Mouse (Mus musculus) forebrain, embryonic 15.5 days (tissue): Measurements from ENCODE around the gene Mapk8ip3. TPM values are rescaled to one million over a fixed set of nuclear protein-coding genes. Genes with fewer than 3 reads are reported as not detected.

Experiments used
- ATAC-seq: fragments of 200-750 bp; cut with Nextera tagmentation; replicated peaks from 2 replicates; pipeline ENCODE4 v1.8.0; 2017; ENCODE audit warnings: mild to moderate bottlenecking, moderate TSS enrichment, moderate library complexity
- H3K27ac ChIP-seq: fragments of 300-500 bp; sonication (generic); replicated peaks from 2 replicates; pipeline ENCODE4 v1.5.1; 2015; ENCODE audit warnings: mild to moderate bottlenecking, inconsistent platforms
- H3K27me3 ChIP-seq: fragments of 300-500 bp; sonication (generic); 2 replicates; pipeline ENCODE4 v1.6.1; 2015; ENCODE audit warnings: inconsistent platforms
- H3K36me3 ChIP-seq: fragments of 300-500 bp; sonication (generic); 2 replicates; pipeline ENCODE4 v1.6.1; 2015; ENCODE audit warnings: mild to moderate bottlenecking, inconsistent platforms
- H3K4me1 ChIP-seq: fragments of 300-500 bp; sonication (generic); 2 replicates; pipeline ENCODE4 v1.6.1; 2015; ENCODE audit warnings: inconsistent platforms
- H3K4me2 ChIP-seq: fragments of 300-500 bp; sonication (generic); replicated peaks from 2 replicates; pipeline ENCODE4 v1.6.1; 2015; ENCODE audit warnings: mild to moderate bottlenecking, inconsistent platforms
- H3K4me3 ChIP-seq: fragments of 300-500 bp; sonication (generic); 2 replicates; pipeline ENCODE4 v1.5.1; 2015; ENCODE audit warnings: mild to moderate bottlenecking, inconsistent platforms
- H3K9ac ChIP-seq: fragments of 300-500 bp; sonication (generic); replicated peaks from 2 replicates; pipeline ENCODE4 v1.6.1; 2015; ENCODE audit warnings: mild to moderate bottlenecking, inconsistent platforms
- H3K9me3 ChIP-seq: fragments of 300-500 bp; sonication (generic); 2 replicates; pipeline ENCODE4 v1.6.1; 2016; ENCODE audit warnings: inconsistent platforms
- WGBS: fragments of 180-500 bp; shearing (Covaris S2); methylation state at CpG from one replicate; pipeline ENCODE4 v1.1.7; 2015; ENCODE audit warnings: mixed read lengths; 5-methylcytosine and 5-hydroxymethylcytosine counted together
- polyA plus RNA-seq: library from polyadenylated mRNA; unstranded; fragments of >200 nt; fragmentation: Nextera tagmentation; extraction: Ambion mirVana; gene quantifications from 2 replicates; pipeline ENCODE4 v1.2.1, GENCODE M21; 2015

The Mapk8ip3 gene
- polyA plus RNA-seq, 1 experiment from 2014 or later, result 90.6 TPM

DNA sequence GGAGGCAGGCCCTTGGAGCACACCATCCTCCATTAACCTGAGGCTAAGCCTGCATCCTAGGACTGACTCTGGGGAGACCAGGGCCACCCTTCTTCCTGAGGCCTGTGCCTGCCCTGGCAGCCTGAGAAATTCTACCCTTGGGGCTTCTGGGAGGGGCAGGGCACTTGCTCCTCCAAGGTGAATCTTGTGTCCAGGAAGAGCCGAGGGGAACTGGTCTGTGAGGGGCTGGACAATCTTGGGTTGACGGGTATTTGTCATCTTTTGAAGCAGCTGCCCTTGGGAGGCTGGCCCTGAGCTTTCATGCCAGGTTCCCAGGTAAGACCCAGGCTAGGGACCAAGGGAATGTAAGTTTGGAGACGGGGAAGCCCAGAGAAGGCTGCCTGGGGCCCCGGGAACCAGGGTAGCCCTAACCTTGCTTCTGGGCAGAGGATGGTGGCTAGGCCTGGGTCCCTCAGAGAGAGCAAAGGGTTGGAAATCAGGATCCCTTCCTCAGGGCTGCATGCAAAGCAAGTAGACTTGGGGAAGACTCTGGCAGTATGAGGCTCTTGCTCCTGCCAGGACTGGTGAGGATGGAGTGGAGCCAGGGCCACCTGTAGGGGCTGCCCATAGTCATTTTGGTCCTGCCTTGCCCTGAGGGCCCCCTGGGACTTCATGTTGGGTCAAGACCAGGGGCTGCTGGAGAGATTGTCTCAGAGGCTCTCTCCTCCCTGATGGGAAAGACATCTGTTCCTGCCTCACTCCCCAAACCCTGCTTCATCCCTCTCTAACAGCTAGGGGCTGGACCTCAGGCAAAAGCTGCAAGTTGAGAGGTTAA, 38.5 kb downstream of the Mapk8ip3 start:
- Histone ChIP-seq H3K9ac (no peak overlapping the region), H3K27me3 (no peaks in the 10 kb centered on the region), H3K4me3 (0 out of 2 replicates have a peak overlapping the region, but pooled peaks have one; percentile 59), H3K9me3 (no peaks in the 10 kb centered on the region), H3K4me1 (peaks cover 37% of the 10 kb centered on the region), H3K36me3 (peaks cover 56% of the 10 kb centered on the region), H3K27ac (no peak overlapping the region), H3K4me2 (peak overlapping the region; percentile 96; the same call in 1 of the 2 replicates)
- 78% methylated on average over 4 of the region's 4 CpGs for WGBS
- ATAC-seq, result no peak

DNA sequence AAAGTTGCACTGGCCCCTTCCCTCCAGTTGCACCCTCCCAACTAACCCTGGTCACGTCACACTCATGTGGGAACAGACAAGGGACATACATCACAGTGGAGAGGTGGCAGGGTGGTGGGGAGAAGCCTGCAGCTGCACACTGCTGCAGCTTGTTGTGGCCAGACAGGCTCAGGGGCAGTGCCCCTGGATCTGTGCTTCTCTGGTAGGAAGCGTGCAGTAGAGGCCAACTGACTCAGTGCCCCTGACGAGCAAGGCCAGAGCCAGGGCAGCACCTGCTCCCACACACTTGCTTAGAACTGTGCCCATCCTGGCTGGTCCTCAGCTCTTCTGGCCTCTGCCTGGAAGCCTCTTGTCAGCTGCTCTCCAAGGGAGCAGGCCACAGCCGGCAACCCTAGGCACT, 39.2 kb downstream of the Mapk8ip3 start:
- ATAC-seq, result no peak

DNA sequence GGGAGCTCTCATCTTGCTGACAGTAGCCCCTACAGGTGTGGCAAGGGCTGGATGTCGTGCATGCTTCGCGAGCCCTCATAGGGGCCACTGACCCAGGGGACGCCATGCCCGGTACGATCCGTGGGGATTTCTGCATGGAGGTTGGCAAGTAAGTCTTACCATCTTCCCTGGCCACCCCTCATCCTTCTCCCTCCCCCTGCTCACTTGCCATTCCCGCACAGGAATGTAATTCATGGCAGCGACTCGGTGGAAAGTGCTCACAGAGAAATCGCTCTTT, 39.8 kb downstream of the Mapk8ip3 start:
- H3K9ac ChIP-seq, result peak overlapping the region; percentile 83
- H3K4me1 ChIP-seq, result peaks cover 37% of the 10 kb centered on the region
- peak overlapping the region; percentile 81 for H3K27ac ChIP-seq
- ATAC-seq, result no peak
- WGBS, result 25% methylated on average over 11 of the region's 11 CpGs
- peak overlapping the region; percentile 59 for H3K4me3 ChIP-seq
- H3K9me3 ChIP-seq, result no peaks in the 10 kb centered on the region
- peak overlapping the region; percentile 96 for H3K4me2 ChIP-seq
- peaks cover 56% of the 10 kb centered on the region for H3K36me3 ChIP-seq
- H3K27me3 ChIP-seq, result no peaks in the 10 kb centered on the region

More for the DNA sequence above, 39.2 kb downstream of the Mapk8ip3 start:
- H3K27ac ChIP-seq, result no peak overlapping the region
- H3K4me3 ChIP-seq, result peak overlapping the region; percentile 59
- H3K36me3 ChIP-seq, result peaks cover 56% of the 10 kb centered on the region
- H3K4me2 ChIP-seq, result peak overlapping the region; percentile 96
- 76% methylated on average over 4 of the region's 4 CpGs for WGBS
- H3K9ac ChIP-seq, result no peak overlapping the region
- H3K4me1 ChIP-seq, result peaks cover 37% of the 10 kb centered on the region
- no peaks in the 10 kb centered on the region for H3K9me3 ChIP-seq
- no peaks in the 10 kb centered on the region for H3K27me3 ChIP-seq

DNA sequence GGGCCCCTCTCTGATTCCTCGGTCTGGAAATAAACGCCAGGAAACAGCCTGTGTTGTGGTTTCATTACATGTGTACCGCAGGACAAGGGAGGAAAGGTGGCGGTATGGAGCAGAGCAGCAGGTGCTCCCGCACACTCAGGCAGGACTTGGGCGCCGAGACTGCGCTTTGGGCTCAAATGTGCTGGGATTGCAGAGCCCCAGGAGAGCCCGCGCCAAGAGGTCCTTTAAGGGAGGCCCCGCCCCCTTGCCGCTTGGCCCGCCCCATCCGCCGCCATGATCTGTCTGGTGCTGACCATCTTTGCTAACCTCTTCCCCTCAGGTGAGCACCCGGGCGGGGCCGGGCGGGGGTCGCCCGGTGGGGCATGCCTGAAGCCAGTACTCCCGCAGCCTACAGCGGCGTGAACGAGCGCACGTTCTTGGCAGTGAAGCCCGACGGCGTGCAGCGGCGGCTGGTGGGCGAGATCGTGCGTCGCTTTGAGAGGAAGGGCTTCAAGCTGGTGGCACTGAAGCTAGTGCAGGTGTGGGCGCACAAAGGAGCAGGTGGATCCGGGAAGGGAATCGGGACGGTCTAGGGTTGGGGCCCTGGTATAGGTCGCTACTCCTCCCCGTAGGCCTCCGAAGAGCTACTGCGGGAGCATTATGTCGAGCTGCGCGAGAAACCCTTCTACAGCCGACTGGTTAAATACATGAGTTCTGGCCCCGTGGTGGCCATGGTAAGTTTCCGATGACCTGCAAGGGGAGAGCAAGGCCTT, 40.4 kb downstream of the Mapk8ip3 start, which contains the start of gene Nme3:
Gene Nme3 (plus strand): TSS at position 260 of the 752 bp plus-strand sequence.
- peak within 1 kb of the TSS; percentile 59 for H3K4me3 ChIP-seq
- H3K36me3 ChIP-seq, result peaks cover 55% of the 10 kb centered on the region
- H3K27me3 ChIP-seq, result no peaks in the 10 kb centered on the region
- H3K27ac ChIP-seq, result peak within 1 kb of the TSS; percentile 81
- H3K9me3 ChIP-seq, result no peaks in the 10 kb centered on the region
- peak; percentile 73 for ATAC-seq
- peak within 1 kb of the TSS; percentile 96 for H3K4me2 ChIP-seq
- H3K9ac ChIP-seq, result peak within 1 kb of the TSS; percentile 83
- WGBS, result 2% methylated on average over 50 of the region's 50 CpGs
- peaks cover 37% of the 10 kb centered on the region for H3K4me1 ChIP-seq

DNA sequence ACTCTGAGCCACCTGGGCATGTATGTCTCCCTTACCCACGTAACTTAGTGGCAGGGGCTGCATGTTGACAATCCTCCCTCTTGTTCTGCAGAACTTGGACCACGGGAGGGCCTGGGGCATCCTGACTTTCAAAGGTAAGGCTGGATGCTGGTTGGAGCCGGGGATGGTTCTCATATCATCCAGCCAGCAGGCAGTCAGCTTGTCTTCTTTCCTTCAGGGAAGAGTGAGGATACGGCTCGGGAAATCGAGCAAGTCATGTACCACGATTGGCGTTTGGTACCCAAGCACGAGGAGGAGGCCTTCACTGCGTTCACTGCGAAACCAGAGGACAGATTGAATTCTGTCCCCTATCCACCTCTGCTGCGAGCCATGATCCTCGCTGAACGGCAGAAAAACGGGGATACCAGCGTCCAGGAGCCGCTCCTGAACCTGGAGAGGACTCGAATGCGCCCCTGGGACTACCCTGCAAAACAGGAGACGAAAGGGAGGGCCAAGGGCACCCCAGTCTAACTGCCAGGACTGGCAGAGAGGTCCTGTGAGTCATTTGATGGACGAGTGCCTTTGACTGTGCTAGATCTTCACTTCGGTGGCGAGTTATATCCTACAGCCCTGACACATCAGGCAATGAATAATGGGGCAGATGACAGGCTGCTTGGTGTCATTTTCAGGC, 41.1 kb downstream of the Mapk8ip3 start:
- Histone ChIP-seq H3K4me1 (peaks cover 37% of the 10 kb centered on the region), H3K27ac (peak overlapping the region; percentile 81), H3K27me3 (no peaks in the 10 kb centered on the region), H3K4me3 (peak overlapping the region; percentile 59), H3K36me3 (peaks cover 55% of the 10 kb centered on the region), H3K9me3 (no peaks in the 10 kb centered on the region), H3K4me2 (peak overlapping the region; percentile 96), H3K9ac (peak overlapping the region; percentile 83)
- ATAC-seq, result 0 out of 2 replicates have a peak, but pooled peaks have one; percentile 1
- 13% methylated on average over 23 of the region's 23 CpGs for WGBS

DNA sequence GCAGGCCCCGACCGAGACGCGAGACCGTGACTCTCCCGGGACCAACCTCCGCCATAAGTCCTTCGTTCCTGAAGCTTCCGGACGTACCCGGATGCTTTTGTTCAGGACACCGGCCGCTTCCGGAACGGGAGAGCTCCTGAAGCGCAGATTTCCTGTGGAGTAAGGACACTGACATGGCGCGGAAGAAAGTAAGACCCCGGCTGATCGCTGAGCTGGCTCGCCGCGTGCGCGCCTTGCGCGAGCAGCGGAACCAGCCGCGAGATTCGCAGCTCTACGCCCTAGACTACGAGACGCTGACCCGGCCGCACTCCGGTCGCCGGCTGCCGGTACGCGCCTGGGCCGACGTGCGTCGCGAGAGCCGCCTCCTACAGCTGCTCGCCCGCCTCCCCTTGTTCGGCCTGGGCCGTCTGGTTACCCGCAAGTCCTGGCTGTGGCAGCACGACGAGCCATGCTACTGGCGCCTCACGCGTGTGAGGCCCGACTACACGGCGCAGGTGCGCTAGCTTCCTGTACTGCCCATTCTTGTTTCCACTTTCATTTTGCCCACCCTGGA, 41.7 kb downstream of the Mapk8ip3 start, which contains the start of the genes Eme2 and Mrps34:
Gene Eme2 (minus strand): TSS at position 93 of the 553 bp plus-strand sequence.
Gene Mrps34 (plus strand): TSS at position 122 of the 553 bp plus-strand sequence.
- peak within 1 kb of the TSS; percentile 83 for H3K9ac ChIP-seq
- H3K27me3 ChIP-seq, result no peaks in the 10 kb centered on the region
- H3K9me3 ChIP-seq, result no peaks in the 10 kb centered on the region
- H3K36me3 ChIP-seq, result peaks cover 55% of the 10 kb centered on the region
- peaks cover 37% of the 10 kb centered on the region for H3K4me1 ChIP-seq
- H3K4me2 ChIP-seq, result peak within 1 kb of the TSS; percentile 96
- H3K27ac ChIP-seq, result peak within 1 kb of the TSS; percentile 81
- ATAC-seq, result peak; percentile 49
- H3K4me3 ChIP-seq, result peak within 1 kb of the TSS; percentile 59
- WGBS, result under 1% methylated on average over 62 of the region's 62 CpGs

DNA sequence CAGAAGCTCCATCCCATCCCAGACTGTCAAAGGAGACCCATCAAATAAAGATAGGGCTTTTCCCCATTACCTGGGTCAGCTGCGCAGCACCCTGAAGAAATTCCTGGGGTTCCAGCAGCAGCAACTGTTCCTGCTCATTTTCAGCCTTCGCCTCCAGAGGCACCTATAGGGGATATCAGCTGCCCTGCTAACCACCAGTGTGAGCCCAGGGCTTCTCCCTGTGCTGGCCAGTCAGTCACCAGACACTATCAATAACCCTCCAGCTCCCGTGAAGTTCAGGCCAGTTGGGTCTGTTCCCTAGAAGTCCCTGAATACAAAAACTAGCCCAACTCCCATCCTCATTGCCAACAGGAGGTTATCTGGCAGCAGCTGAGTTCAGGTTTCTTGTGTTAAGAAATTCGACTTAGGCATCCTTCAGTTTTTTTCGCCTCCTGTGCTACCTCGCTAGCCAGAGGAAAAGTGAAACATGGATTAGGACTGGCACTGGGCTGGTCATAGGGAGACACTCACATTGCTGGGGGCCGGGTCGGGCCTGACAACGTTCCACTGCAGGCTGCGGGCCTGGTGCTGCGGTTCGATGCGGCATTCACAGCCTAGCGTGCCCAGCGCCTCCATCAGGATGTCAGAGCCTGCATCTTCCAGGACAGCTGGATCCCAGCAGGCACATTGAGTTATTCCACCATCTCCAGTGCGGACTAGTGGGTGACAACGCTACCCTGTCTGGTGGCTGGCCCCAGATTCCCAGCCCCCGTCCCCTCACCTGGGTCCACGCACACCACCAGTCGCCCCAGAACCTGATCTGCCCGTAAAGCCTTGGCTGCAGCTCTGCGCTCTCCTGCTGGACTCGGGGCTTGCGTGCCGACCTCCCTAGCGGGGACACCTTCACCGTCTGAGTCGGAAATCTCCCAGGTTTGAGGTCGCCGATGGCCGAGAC, 42.4 kb downstream of the Mapk8ip3 start:
- Histone ChIP-seq H3K27ac (peak overlapping the region; percentile 81), H3K9ac (peak overlapping the region; percentile 83), H3K4me3 (peak overlapping the region; percentile 59), H3K36me3 (peaks cover 50% of the 10 kb centered on the region), H3K9me3 (no peaks in the 10 kb centered on the region), H3K4me1 (peaks cover 37% of the 10 kb centered on the region), H3K27me3 (no peaks in the 10 kb centered on the region), H3K4me2 (peak overlapping the region; percentile 96)
- peak; percentile 23; the same call in 1 of the 2 replicates for ATAC-seq
- 12% methylated on average over 31 of the region's 31 CpGs for WGBS

DNA sequence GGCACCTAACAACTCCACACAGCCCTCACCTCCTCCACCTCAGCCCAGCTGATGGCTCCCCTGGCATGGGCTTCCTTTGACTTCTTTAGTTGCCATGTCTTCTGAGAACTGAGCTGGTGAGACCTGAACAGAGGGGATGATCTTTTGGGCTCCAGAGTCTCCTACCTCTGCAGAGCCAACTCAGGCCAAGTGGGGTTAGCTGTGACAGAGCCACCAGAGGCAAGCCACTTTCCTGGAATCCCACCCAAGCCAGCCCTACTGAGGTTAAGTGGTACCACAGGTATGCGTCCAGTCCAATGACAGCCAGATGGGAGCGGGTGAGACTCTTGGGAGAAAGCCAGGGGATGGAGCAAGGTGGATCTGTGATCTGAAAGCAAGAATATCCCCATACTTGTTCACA, 43.5 kb downstream of the Mapk8ip3 start:
- Histone ChIP-seq H3K4me3 (0 out of 2 replicates have a peak overlapping the region, but pooled peaks have one; percentile 59), H3K27me3 (no peaks in the 10 kb centered on the region), H3K4me1 (peaks cover 47% of the 10 kb centered on the region), H3K4me2 (no peak overlapping the region), H3K27ac (no peak overlapping the region), H3K9ac (no peak overlapping the region), H3K36me3 (peaks cover 47% of the 10 kb centered on the region), H3K9me3 (no peaks in the 10 kb centered on the region)
- 97% methylated on average over 2 of the region's 2 CpGs for WGBS
- ATAC-seq, result no peak

DNA sequence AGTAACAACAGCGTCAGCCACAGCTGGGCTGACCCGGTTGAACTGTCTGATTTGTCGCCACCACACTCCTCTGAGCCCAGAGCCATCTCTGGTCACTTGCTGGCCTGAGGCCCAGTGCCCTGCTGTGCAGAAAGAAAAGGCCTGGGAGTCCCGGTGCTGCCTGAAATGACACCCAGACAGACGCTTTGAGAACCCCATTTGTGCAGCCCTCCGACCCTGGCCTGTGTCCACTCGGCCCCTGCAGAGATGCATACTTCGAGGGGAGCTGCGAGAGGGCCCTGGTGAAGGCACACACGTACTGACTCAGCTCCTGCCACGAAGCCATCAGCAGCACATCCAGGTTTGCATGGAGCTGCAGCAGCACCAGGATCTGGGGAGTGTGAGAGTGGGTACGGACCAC, 44.0 kb downstream of the Mapk8ip3 start:
- Histone ChIP-seq H3K36me3 (peaks cover 44% of the 10 kb centered on the region), H3K4me2 (no peak overlapping the region), H3K9me3 (no peaks in the 10 kb centered on the region), H3K27ac (no peak overlapping the region), H3K4me3 (no peak overlapping the region), H3K9ac (no peak overlapping the region), H3K4me1 (peaks cover 49% of the 10 kb centered on the region), H3K27me3 (no peaks in the 10 kb centered on the region)
- ATAC-seq, result no peak
- WGBS, result 89% methylated on average over 12 of the region's 12 CpGs

DNA sequence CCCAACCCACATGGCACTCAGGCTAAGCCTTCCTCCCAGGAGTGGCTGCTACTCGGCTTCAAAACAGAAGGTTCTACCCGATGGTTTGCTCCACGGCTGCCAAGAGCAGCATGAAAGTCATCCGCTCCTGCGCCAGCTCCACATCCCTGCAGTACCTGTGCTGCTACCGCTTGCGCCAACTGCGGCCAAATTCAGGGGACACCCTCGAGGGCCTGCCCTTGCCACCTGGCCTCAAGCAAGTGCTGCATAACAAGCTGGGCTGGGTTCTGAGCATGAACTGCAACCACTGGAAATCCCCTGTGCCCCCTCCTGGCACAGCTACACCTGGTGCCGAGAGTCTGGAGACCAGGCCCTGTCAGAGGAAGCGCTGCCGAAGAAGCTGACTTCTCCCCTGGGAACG, 45.5 kb downstream of the Mapk8ip3 start:
- H3K9me3 ChIP-seq, result no peaks in the 10 kb centered on the region
- peaks cover 44% of the 10 kb centered on the region for H3K4me1 ChIP-seq
- WGBS, result 89% methylated on average over 13 of the region's 13 CpGs
- H3K36me3 ChIP-seq, result peaks cover 44% of the 10 kb centered on the region
- H3K9ac ChIP-seq, result no peak overlapping the region
- H3K27ac ChIP-seq, result no peak overlapping the region
- no peak overlapping the region for H3K4me3 ChIP-seq
- H3K4me2 ChIP-seq, result no peak overlapping the region
- ATAC-seq, result no peak
- H3K27me3 ChIP-seq, result no peaks in the 10 kb centered on the region
